ENCODE assay signal across 36 mouse cellular contexts in the genomic region with DNA sequence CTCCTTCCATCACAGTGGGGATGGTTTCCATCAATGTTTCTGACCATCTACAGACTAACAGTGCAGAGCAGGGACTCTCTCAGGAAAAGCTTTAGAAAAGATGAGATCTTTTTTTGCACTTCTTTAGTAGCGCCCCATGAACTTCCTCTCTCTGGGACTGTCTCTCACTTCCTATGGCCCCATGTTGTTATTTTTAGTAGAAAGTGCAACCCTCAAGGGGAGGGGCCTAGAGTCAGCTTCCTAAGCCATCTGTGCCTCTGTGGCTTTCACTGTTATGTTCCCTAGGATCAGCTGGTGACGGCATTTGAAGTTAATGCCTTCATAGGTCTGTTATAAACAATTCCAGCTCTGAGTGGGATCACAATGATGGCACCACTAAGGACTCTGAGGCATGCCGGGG. TPM values are rescaled to one million over a fixed set of nuclear protein-coding genes. Genes with fewer than 3 reads are reported as not detected.
A peak's percentile ranks its signal among the peaks of the same experiment; 100 is the strongest.
DNase-seq lines count a peak whose midpoint lies in the region; ATAC-seq lines count a peak whose summit lies in the region.
"Had no signal": no experiment of that assay in that cellular context is flagged by ENCODE, and none has a peak within 500 bp of the region (broad histone marks: within the 10 kb centered on the region; RNA-seq: fewer than 3 reads in every experiment).

No protein-coding gene starts in this region.

- no peaks in the 10 kb centered on the region for H3K9me3 ChIP-seq in liver, embryonic 16.5 days (replicated peaks; ENCODE audit: control insufficient read depth, low read length)
- H3K9me3 ChIP-seq: embryonic facial prominence, embryonic 12.5 days; heart, embryonic 10.5 days; heart, embryonic 15.5 days; hindbrain, embryonic 12.5 days; intestine, embryonic 15.5 days; limb, embryonic 10.5 days; limb, embryonic 15.5 days; lung, embryonic 15.5 days had no signal

- peak; percentile 43; the same call in 1 of the 2 replicates for ATAC-seq in liver, embryonic 16.5 days (ENCODE audit: low read depth)
- ATAC-seq: activated CD4-positive, CD25-positive, alpha-beta regulatory T cell, adult 4 months; forebrain, postnatal 0 days; hindbrain, postnatal 0 days; intestine, embryonic 15.5 days had no signal

- no peaks in the 10 kb centered on the region for H3K4me1 ChIP-seq in liver, embryonic 16.5 days (ENCODE audit: control insufficient read depth, low read depth, low read length)
- H3K4me1 ChIP-seq: embryonic facial prominence, embryonic 12.5 days; heart, embryonic 10.5 days; heart, embryonic 15.5 days; hindbrain, embryonic 12.5 days; intestine, embryonic 15.5 days; limb, embryonic 10.5 days; limb, embryonic 15.5 days; lung, embryonic 15.5 days had no signal

- WGBS in liver, embryonic 16.5 days (ENCODE audit: insufficient replicate concordance) = 35% methylated on average over 3 of the region's 3 CpGs

- no peak overlapping the region for H3K9ac ChIP-seq in liver, embryonic 16.5 days (ENCODE audit: low read depth, low read length)
- H3K9ac ChIP-seq: embryonic facial prominence, embryonic 12.5 days; forebrain, postnatal 0 days; heart, embryonic 15.5 days; hindbrain, embryonic 12.5 days; intestine, embryonic 15.5 days; limb, embryonic 15.5 days; lung, embryonic 15.5 days had no signal

- DNase-seq in heart, adult 8-10 months (ENCODE audit: low spot score) = peak; percentile 3
- no peak for DNase-seq in heart, postnatal 4 days
- DNase-seq in R1 (ENCODE audit: low read depth, low spot score) = peak; percentile 44
- DNase-seq in brain, adult 2 months (ENCODE audit: low read depth, low spot score) = peak; percentile 1
- no peak for DNase-seq in gastrocnemius, adult 8-10 months (ENCODE audit: low spot score in 2 of 2)
- DNase-seq in kidney, adult 9 months = no peak
- DNase-seq: adrenal gland, adult 2 months; cerebellum, adult 2 months; cerebellum, postnatal 14 days; forebrain, postnatal 0 days; gastrocnemius, postnatal 10 days; kidney, adult 2 months; layer of hippocampus, postnatal 36 days; midbrain, embryonic 14.5 days; thymus, postnatal 4 days had no signal

- H3K36me3 ChIP-seq in liver, embryonic 16.5 days (ENCODE audit: control insufficient read depth, insufficient read depth) = no peaks in the 10 kb centered on the region
- H3K36me3 ChIP-seq: embryonic facial prominence, embryonic 12.5 days; heart, embryonic 10.5 days; heart, embryonic 15.5 days; hindbrain, embryonic 12.5 days; intestine, embryonic 15.5 days; limb, embryonic 10.5 days; limb, embryonic 15.5 days; lung, embryonic 15.5 days had no signal

- H3K27me3 ChIP-seq in liver, embryonic 16.5 days (ENCODE audit: control insufficient read depth, insufficient read depth, low read depth, low read length) = no peaks in the 10 kb centered on the region
- H3K27me3 ChIP-seq: embryonic facial prominence, embryonic 12.5 days; heart, embryonic 15.5 days; hindbrain, embryonic 12.5 days; intestine, embryonic 15.5 days; limb, embryonic 15.5 days; lung, embryonic 15.5 days had no signal

- no peak overlapping the region for H3K4me2 ChIP-seq in liver, embryonic 16.5 days (ENCODE audit: low read depth, low read length)
- H3K4me2 ChIP-seq: embryonic facial prominence, embryonic 12.5 days; heart, embryonic 15.5 days; hindbrain, embryonic 12.5 days; intestine, embryonic 15.5 days; limb, embryonic 15.5 days; lung, embryonic 15.5 days had no signal

- no peak overlapping the region for H3K27ac ChIP-seq in liver, embryonic 16.5 days (ENCODE audit: low read length)
- H3K27ac ChIP-seq: embryonic facial prominence, embryonic 12.5 days; heart, embryonic 10.5 days; heart, embryonic 15.5 days; hindbrain, embryonic 12.5 days; hindbrain, postnatal 0 days; intestine, embryonic 15.5 days; kidney, postnatal 0 days; limb, embryonic 10.5 days; limb, embryonic 15.5 days; lung, embryonic 15.5 days had no signal

- H3K4me3 ChIP-seq in liver, embryonic 16.5 days (ENCODE audit: low read depth, low read length) = no peak overlapping the region
- H3K4me3 ChIP-seq: embryonic facial prominence, embryonic 12.5 days; heart, embryonic 10.5 days; heart, embryonic 15.5 days; hindbrain, embryonic 12.5 days; intestine, embryonic 15.5 days; limb, embryonic 10.5 days; limb, embryonic 15.5 days; lung, embryonic 15.5 days had no signal

RNA-seq across cellular contexts. Expression of a gene that starts 35.0 kb away (rescaled TPM):
- total RNA-seq in heart, adult 8-10 months (2022) = not detected
- total RNA-seq in heart, postnatal 4 days (2021) = not detected
- not detected in 2 replicates for polyA plus RNA-seq in liver, embryonic 16.5 days (2015; fragmentation: Nextera tagmentation; extraction: Ambion mirVana)
- not detected for total RNA-seq in gastrocnemius, adult 8-10 months (2022)
- total RNA-seq: adrenal gland, adult 2 months; forebrain, postnatal 0 days; gastrocnemius, postnatal 10 days; granulocyte monocyte progenitor cell, adult 5-6 weeks; heart, postnatal 25 days; hindbrain, postnatal 0 days; layer of hippocampus, postnatal 36 days; monocyte, adult 5-6 weeks had no signal
- polyA plus RNA-seq: activated CD4-positive, CD25-positive, alpha-beta regulatory T cell, adult 4 months; adrenal gland, adult 2 months; cerebellum, adult 2 months; cortical plate, adult 2 months; embryonic facial prominence, embryonic 12.5 days; forebrain, embryonic 11.5 days; forebrain, postnatal 0 days; heart, embryonic 10.5 days; heart, embryonic 15.5 days; hindbrain, embryonic 12.5 days; hindbrain, postnatal 0 days; intestine, embryonic 15.5 days; kidney, adult 2 months; kidney, postnatal 0 days; large intestine, adult 2 months; limb, embryonic 10.5 days; limb, embryonic 15.5 days; lung, embryonic 15.5 days; midbrain, embryonic 14.5 days; neural tube, embryonic 14.5 days; testis, adult 2 months; thymus, postnatal 0 days had no signal

RNA-seq across cellular contexts. Expression of a gene that starts 54.5 kb away (rescaled TPM):
- total RNA-seq in heart, adult 8-10 months (2022) = not detected
- total RNA-seq in heart, postnatal 4 days (2021) = not detected
- not detected in 2 replicates for polyA plus RNA-seq in liver, embryonic 16.5 days (2015; fragmentation: Nextera tagmentation; extraction: Ambion mirVana)
- total RNA-seq in gastrocnemius, adult 8-10 months (2022) = not detected
- total RNA-seq: adrenal gland, adult 2 months; forebrain, postnatal 0 days; gastrocnemius, postnatal 10 days; granulocyte monocyte progenitor cell, adult 5-6 weeks; heart, postnatal 25 days; hindbrain, postnatal 0 days; layer of hippocampus, postnatal 36 days; monocyte, adult 5-6 weeks had no signal
- polyA plus RNA-seq: activated CD4-positive, CD25-positive, alpha-beta regulatory T cell, adult 4 months; adrenal gland, adult 2 months; cerebellum, adult 2 months; cortical plate, adult 2 months; embryonic facial prominence, embryonic 12.5 days; forebrain, embryonic 11.5 days; forebrain, postnatal 0 days; heart, embryonic 10.5 days; heart, embryonic 15.5 days; hindbrain, embryonic 12.5 days; hindbrain, postnatal 0 days; intestine, embryonic 15.5 days; kidney, adult 2 months; kidney, postnatal 0 days; large intestine, adult 2 months; limb, embryonic 10.5 days; limb, embryonic 15.5 days; lung, embryonic 15.5 days; midbrain, embryonic 14.5 days; neural tube, embryonic 14.5 days; testis, adult 2 months; thymus, postnatal 0 days had no signal

Comparison
In these comparisons a context has a peak if more than half of its experiments do, and no peak if none do; other contexts are left out.
1. DNase-seq: peak in heart, adult 8-10 months (single experiment), R1 (single experiment) and brain, adult 2 months (single experiment); none in heart, postnatal 4 days (single experiment), gastrocnemius, adult 8-10 months (0 of 2) and kidney, adult 9 months (single experiment).